Mouse (Mus musculus): Measurements from ENCODE around the gene Ccr8.

The Ccr8 gene

DNA sequence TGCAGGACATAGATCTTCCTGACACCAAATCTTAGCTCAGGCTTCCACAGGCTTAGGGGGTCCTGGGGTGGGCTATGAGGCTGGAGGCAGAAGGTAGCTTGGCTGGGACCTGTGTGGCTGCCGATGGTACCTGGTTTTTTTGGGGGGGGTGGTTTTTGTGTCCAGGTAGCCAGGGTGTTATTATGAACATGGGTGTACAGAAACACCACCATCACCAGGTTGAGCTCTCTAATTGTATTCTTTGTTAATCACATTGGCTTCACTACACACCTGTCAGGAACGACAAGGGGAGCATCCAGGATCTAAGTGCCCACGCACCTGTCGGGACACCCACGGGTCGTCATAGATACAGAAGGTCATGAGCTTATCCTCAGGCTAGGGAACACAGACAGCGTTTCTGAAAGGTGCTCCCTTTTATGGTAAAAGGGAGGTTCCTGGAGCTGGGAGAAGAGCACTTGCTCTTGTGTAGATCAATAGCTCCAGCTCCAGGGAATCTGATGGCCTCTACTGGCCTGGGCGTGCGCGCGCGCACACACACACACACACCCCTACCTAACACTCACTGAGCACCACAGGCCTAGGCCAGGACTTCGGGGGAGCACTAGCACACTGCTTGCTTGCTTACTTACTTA, 42.7 kb downstream of the Ccr8 start:
- TF ChIP-seq GATA4 (IDR thresholded peaks at IDR 0.05; ENCODE audit: insufficient replicate concordance, low read length), result no peak

DNA sequence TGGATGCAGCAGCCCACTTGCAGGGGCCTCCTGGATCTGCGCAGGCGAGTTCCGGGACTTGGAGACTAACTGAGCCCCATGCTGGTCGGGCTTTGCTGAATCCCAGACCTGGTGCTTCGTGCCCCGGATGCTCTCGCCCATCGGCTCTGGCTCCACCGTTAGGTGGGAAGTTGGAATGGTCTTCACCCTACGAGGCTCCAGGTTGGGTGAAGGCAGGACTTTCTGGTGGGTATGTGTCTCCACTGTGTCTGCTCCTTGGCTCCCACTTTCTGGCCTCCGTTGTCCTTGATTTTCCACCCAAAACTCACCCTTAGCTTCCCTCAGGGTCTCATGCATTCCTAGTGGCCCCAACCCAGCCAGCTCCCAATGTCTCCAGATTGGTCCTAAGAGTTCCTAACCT, 43.5 kb downstream of the Ccr8 start:
- TF ChIP-seq GATA4 (IDR thresholded peaks at IDR 0.05; ENCODE audit: insufficient replicate concordance, low read length), result no peak

DNA sequence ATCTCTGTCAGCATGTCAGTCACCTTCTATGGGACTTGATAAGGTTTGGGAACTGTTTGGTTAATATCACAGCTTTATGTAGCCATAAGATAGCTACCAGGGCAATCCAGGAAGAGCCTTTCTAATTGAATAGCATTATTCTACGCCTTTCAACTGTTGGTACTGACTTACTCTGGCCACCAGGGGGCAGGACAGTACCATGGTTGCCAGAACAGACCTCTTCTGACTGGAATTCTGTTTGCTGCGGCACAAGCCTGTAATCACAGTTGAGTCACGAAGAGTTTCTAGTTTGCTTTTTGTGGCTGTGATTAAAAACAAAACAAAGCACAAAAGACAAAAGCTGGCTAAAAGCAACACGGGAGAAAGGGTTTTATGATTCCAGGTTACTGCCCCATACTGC, 48.7 kb downstream of the Ccr8 start:
- TF ChIP-seq GATA4 (IDR thresholded peaks at IDR 0.05; ENCODE audit: insufficient replicate concordance, low read length), result no peak

DNA sequence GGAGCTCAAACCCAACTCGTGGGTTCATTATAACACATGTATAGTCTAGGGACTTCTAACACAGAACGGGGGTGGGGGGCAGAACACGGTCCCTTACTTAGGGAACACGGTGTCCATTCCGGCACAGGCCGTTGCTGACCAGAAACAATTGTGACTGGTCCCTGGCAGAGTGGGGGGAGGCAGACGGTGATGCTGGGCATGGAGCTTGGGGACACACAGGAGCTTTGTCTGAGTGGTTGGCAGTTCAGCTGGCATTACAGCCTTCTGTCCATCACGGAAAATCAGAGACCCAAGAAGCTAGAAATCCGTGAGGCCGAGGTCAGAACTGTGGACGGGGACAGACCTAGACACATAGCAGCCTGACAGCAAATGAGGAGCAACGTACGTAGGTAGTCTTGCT, 52.6 kb downstream of the Ccr8 start:
- no peak for TF ChIP-seq GATA4 (IDR thresholded peaks at IDR 0.05; ENCODE audit: insufficient replicate concordance, low read length)
